Mouse (Mus musculus) stomach, embryonic 16.5 days (tissue): Measurements from ENCODE around the gene Llgl2. TPM values are rescaled to one million over a fixed set of nuclear protein-coding genes. Genes with fewer than 3 reads are reported as not detected.

Source experiments
- ATAC-seq: fragments of 200-750 bp; cut with Nextera tagmentation; 2 replicates; pipeline ENCODE4 v1.8.0; 2017; ENCODE audit warnings: moderate number of reproducible peaks, moderate TSS enrichment; ENCODE audit not compliant: insufficient read depth, low FRiP score
- H3K27ac ChIP-seq: fragments of 300-500 bp; sonication (generic); 2 replicates; pipeline ENCODE4 v1.5.1; 2014; ENCODE audit warnings: low read length
- H3K27me3 ChIP-seq: fragments of 300-500 bp; sonication (generic); 2 replicates; pipeline ENCODE4 v1.6.1; 2014; ENCODE audit warnings: low read length, control low read depth, mixed read lengths; ENCODE audit not compliant: control insufficient read depth, insufficient read depth
- H3K36me3 ChIP-seq: fragments of 300-500 bp; sonication (generic); 2 replicates; pipeline ENCODE4 v1.6.1; 2014; ENCODE audit warnings: low read length; ENCODE audit not compliant: control insufficient read depth, insufficient read depth
- H3K4me1 ChIP-seq: fragments of 300-500 bp; sonication (generic); 2 replicates; pipeline ENCODE4 v1.6.1; 2014; ENCODE audit warnings: low read length, control low read depth, mixed read lengths; ENCODE audit not compliant: control insufficient read depth, insufficient read depth
- H3K4me2 ChIP-seq: fragments of 300-500 bp; sonication (generic); 2 replicates; pipeline ENCODE4 v1.6.1; 2014; ENCODE audit warnings: low read depth, low read length, mixed read lengths
- H3K4me3 ChIP-seq: fragments of 300-500 bp; sonication (generic); replicated peaks from 2 replicates; pipeline ENCODE4 v1.5.1; 2014; ENCODE audit warnings: mild to moderate bottlenecking, low read length
- H3K9ac ChIP-seq: fragments of 300-500 bp; sonication (generic); 2 replicates; pipeline ENCODE4 v1.6.1; 2014; ENCODE audit warnings: low read length
- H3K9me3 ChIP-seq: fragments of 300-500 bp; sonication (generic); replicated peaks from 2 replicates; pipeline ENCODE4 v1.6.1; 2016; ENCODE audit warnings: low read length, control low read depth; ENCODE audit not compliant: control insufficient read depth
- WGBS: fragments of 180-500 bp; shearing (Covaris S2); extraction: QIAGEN DNeasy Blood & Tissue Kit; methylation state at CpG from one replicate; pipeline ENCODE4 v1.1.7; 2014; 5-methylcytosine and 5-hydroxymethylcytosine counted together
- polyA plus RNA-seq: library from polyadenylated mRNA; unstranded; fragments of >200 nt; fragmentation: Nextera tagmentation; extraction: Ambion mirVana; gene quantifications from 2 replicates; pipeline ENCODE4 v1.2.1, GENCODE M21; 2015

Llgl2 gene
- polyA plus RNA-seq, 1 experiment from 2014 or later: 65.6 TPM

GRCm38 (mm10) chr11:115836656-115837395 lies 13.0 kb downstream of the Llgl2 start:
- Histone ChIP-seq H3K4me3 (no peak overlapping the region), H3K27me3 (no peaks in the 10 kb centered on the region), H3K9me3 (no peaks in the 10 kb centered on the region), H3K4me2 (peak overlapping the region; percentile 8; the same call in 1 of the 2 replicates), H3K4me1 (peaks cover 57% of the 10 kb centered on the region), H3K36me3 (no peaks in the 10 kb centered on the region), H3K27ac (peak overlapping the region; percentile 92), H3K9ac (peak overlapping the region; percentile 43; the same call in 1 of the 2 replicates)
- ATAC-seq: no peak
- WGBS: 48% methylated on average over 11 of the region's 11 CpGs

GRCm38 (mm10) chr11:115837606-115838345 lies 13.9 kb downstream of the Llgl2 start:
- no peak for ATAC-seq
- H3K4me2 ChIP-seq: no peak overlapping the region
- no peaks in the 10 kb centered on the region for H3K9me3 ChIP-seq
- H3K36me3 ChIP-seq: no peaks in the 10 kb centered on the region
- H3K4me3 ChIP-seq: no peak overlapping the region
- WGBS: 86% methylated on average over 22 of the region's 22 CpGs
- peak overlapping the region; percentile 92 for H3K27ac ChIP-seq
- H3K9ac ChIP-seq: no peak overlapping the region
- H3K4me1 ChIP-seq: peaks cover 56% of the 10 kb centered on the region
- no peaks in the 10 kb centered on the region for H3K27me3 ChIP-seq

DNA sequence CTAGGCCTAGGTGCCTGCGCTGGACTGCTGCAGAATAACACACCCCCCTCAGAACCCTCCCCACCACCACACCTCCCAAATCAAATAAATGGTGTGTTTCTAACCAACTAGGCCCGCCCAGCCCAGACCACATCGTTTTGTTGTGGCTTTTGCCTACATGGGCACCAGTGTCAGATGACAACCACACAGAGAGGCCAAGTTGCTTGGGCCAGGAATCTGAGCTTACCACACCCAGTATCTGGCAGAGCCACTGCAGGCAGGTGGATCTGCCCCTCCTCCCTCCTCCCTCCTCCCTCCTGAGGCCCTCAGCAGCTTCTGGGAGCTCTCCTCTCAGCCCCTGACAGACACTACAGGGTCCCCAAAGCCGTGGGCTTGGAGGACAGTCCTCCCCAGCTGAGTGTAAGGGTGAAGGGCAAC lies 15.1 kb downstream of the Llgl2 start:
- Histone ChIP-seq H3K4me2 (peak overlapping the region; percentile 31), H3K9ac (peak overlapping the region; percentile 33), H3K4me1 (peaks cover 48% of the 10 kb centered on the region), H3K4me3 (no peak overlapping the region), H3K36me3 (no peaks in the 10 kb centered on the region), H3K9me3 (no peaks in the 10 kb centered on the region), H3K27me3 (no peaks in the 10 kb centered on the region), H3K27ac (peak overlapping the region; percentile 92)
- 35% methylated on average over 4 of the region's 4 CpGs for WGBS
- ATAC-seq: peak; percentile 65

DNA sequence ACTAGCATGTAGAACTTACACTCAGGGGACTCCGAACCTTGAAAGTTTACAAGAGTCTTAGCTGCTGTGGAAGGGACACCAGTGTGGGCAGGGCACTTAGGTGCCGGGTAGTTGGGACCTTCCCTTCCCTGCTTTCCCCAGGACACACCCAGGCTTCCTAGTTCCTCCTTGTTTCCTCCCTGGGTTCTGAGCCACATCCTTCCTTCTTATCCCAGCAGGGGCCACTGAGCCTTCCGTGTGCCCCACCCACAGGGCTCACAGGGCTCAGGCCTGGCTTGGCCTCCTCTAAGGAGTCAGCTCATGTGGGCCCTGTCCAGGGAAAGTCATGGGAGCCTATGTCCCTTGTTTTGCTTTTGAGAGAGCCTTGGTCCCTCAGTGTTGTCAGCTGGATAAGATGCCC lies 15.9 kb downstream of the Llgl2 start:
- Histone ChIP-seq H3K27me3 (no peaks in the 10 kb centered on the region), H3K4me1 (peaks cover 40% of the 10 kb centered on the region), H3K4me2 (peak overlapping the region; percentile 31; the same call in 1 of the 2 replicates), H3K27ac (peak overlapping the region; percentile 92), H3K9me3 (no peaks in the 10 kb centered on the region), H3K36me3 (no peaks in the 10 kb centered on the region), H3K9ac (peak overlapping the region; percentile 33), H3K4me3 (no peak overlapping the region)
- no peak for ATAC-seq
- 59% methylated on average over 3 of the region's 3 CpGs for WGBS

DNA sequence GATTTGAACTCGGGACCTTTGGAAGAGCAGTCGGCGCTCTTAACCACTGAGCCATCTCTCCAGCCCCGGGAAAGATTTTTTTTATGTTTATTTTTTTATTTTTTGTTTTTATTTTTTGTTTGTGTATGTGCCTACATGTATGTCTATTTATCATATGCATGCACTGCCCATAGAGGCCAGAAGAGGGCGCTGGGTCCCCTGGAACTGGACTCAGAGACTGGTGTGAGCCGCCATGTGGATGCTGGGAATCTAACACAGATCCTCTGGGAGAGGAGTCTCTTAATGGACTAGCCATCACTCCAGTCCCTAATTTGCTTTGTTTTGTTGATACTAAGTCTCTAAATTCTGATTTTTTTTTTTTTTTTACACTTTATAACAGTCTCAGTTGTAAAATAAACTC lies 17.2 kb downstream of the Llgl2 start:
- Histone ChIP-seq H3K27ac (peak overlapping the region; percentile 86), H3K9me3 (no peaks in the 10 kb centered on the region; the same call in 1 of the 2 replicates), H3K4me1 (peaks cover 36% of the 10 kb centered on the region)

DNA sequence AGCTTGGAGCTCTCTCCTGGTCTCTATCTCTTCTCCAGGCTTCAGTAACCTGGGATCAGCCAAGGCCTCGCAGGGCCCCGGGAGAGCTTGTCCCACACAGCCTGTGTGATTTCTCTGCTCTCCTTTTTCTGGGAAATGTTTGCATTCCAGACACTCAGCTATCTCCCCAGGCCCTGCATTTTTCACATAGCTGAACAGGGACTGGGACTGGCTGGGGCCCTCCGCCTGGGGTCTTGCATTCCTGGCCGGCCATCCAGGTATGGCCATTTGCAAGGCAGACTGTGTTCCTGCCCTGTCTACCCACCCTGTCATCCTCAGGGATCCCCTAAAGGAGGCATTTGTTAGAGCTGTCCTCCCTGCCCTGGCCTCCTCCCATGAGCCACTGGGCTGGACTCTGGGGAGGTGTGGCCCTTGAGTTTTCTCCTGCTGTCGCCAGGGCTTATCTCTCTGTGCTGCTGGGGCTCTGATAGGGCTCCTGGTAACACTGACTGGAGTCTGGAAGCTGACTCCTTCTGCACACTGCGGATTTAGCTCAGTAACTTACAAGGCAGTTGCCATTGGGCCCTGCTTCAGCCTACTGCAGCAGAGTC lies 18.2 kb downstream of the Llgl2 start:
- peaks cover 33% of the 10 kb centered on the region for H3K4me1 ChIP-seq

More for the DNA sequence above, 17.2 kb downstream of the Llgl2 start:
- Histone ChIP-seq H3K27me3 (no peaks in the 10 kb centered on the region), H3K4me2 (no peak overlapping the region), H3K9ac (no peak overlapping the region), H3K36me3 (peaks cover 11% of the 10 kb centered on the region), H3K4me3 (no peak overlapping the region)
- WGBS: 91% methylated on average over 6 of the region's 6 CpGs
- no peak for ATAC-seq

DNA sequence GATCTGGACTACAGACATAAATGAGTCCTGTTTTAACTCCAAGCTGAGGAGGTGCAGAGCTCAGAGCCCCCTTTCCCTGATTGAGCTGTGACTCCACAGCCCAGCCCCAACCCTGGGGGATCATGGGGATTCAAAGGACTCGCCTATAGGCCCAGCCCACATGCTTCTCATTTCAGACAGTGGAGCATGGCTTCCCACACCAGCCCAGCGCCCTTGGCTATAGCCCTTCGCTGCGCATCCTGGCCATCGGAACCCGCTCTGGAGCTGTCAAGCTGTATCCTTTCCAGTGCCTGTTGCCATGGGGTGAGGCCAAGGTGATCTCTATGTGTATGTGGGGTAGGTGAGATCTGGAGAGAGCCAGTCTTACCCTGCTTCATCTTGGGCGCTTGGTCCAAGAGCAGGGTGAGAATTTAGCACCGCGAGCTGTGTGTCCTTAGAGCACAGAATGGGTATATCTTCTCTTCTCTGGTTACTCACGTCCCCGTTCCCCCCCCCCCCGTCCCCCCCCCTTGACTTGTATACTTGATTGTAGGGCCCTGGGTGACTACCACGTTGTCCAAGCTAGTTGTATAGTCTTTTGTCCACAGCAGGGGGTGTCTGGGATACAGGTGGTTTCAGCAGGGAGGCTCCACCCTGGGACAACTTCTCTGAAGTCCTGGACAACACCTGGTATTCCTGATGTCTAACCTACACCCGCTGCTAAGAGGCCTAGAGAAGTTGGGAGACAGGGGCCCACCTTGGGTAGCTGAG lies 19.5 kb downstream of the Llgl2 start:
- H3K9ac ChIP-seq: no peak overlapping the region
- H3K9me3 ChIP-seq: no peaks in the 10 kb centered on the region; the same call in 1 of the 2 replicates
- 79% methylated on average over 13 of the region's 14 CpGs for WGBS
- no peak overlapping the region for H3K4me2 ChIP-seq
- peaks cover 24% of the 10 kb centered on the region for H3K4me1 ChIP-seq
- no peaks in the 10 kb centered on the region for H3K27me3 ChIP-seq
- no peak for ATAC-seq
- no peak overlapping the region for H3K4me3 ChIP-seq
- H3K27ac ChIP-seq: peak overlapping the region; percentile 86
- peaks cover 13% of the 10 kb centered on the region for H3K36me3 ChIP-seq

More for the DNA sequence above, 18.2 kb downstream of the Llgl2 start:
- Histone ChIP-seq H3K36me3 (peaks cover 13% of the 10 kb centered on the region), H3K27me3 (no peaks in the 10 kb centered on the region), H3K9me3 (no peaks in the 10 kb centered on the region; the same call in 1 of the 2 replicates), H3K4me3 (no peak overlapping the region), H3K9ac (peak overlapping the region; percentile 44), H3K4me2 (no peak overlapping the region; the same call in 1 of the 2 replicates), H3K27ac (peak overlapping the region; percentile 86)
- ATAC-seq: peak; percentile 66
- 20% methylated on average over 6 of the region's 6 CpGs for WGBS

- peaks cover 24% of the 10 kb centered on the region for H3K4me1 ChIP-seq
Observed at GRCm38 (mm10) chr11:115843891-115844239, 20.0 kb downstream of the Llgl2 start.

More at GRCm38 (mm10) chr11:115843891-115844239, 20.0 kb downstream of the Llgl2 start:
- Histone ChIP-seq H3K4me3 (no peak overlapping the region), H3K4me2 (no peak overlapping the region), H3K9ac (no peak overlapping the region), H3K9me3 (no peaks in the 10 kb centered on the region; the same call in 1 of the 2 replicates), H3K27me3 (no peaks in the 10 kb centered on the region), H3K27ac (peak overlapping the region; percentile 86), H3K36me3 (peaks cover 13% of the 10 kb centered on the region)
- ATAC-seq: peak; percentile 86
- 60% methylated on average over 5 of the region's 5 CpGs for WGBS
